Comparison of ENCODE assay signal across 9 mouse cellular contexts in genomic region chr6:124840241-124841167, GRCm38 (mm10). TPM values are rescaled to one million over a fixed set of nuclear protein-coding genes. Genes with fewer than 3 reads are reported as not detected.
DNase-seq lines count a peak whose midpoint lies in the region; ATAC-seq and TF ChIP-seq lines count a peak whose summit lies in the region.
"Had no signal": no experiment of that assay in that cellular context is flagged by ENCODE, and none has a peak within 500 bp of the region (broad histone marks: within the 10 kb centered on the region; RNA-seq: fewer than 3 reads in every experiment).

Gene Gnb3 (minus strand): TSS chr6:124840275.

- WGBS in forebrain, embryonic 10.5 days, result 27% methylated on average over 15 of the region's 15 CpGs
- 37% methylated on average over 15 of the region's 15 CpGs for WGBS in hindbrain, embryonic 16.5 days
- 43% methylated on average over 15 of the region's 15 CpGs for WGBS in neural tube, embryonic 15.5 days
- WGBS in kidney, adult 2 months, result 46% methylated on average over 15 of the region's 15 CpGs

- TF ChIP-seq CTCF in kidney, adult 2 months (conservative IDR thresholded peaks at IDR 0.05; ENCODE audit: insufficient read depth, insufficient read length, low read depth, low read length), result no peak

- H3K4me3 ChIP-seq in forebrain, embryonic 10.5 days, result peak within 1 kb of the TSS; percentile 16; the same call in 1 of the 2 replicates
- no peak within 1 kb of the TSS for H3K4me3 ChIP-seq in hindbrain, embryonic 16.5 days (ENCODE audit: low read length)
- H3K4me3 ChIP-seq in neural tube, embryonic 15.5 days (replicated peaks), result no peak within 1 kb of the TSS
- no peak within 1 kb of the TSS for H3K4me3 ChIP-seq in kidney, adult 2 months (ENCODE audit: insufficient read depth, low read depth, low read length)

- H3K9ac ChIP-seq in hindbrain, embryonic 16.5 days (ENCODE audit: low read depth, low read length), result peak within 1 kb of the TSS; percentile 35; the same call in 1 of the 2 replicates
- H3K9ac ChIP-seq in neural tube, embryonic 15.5 days (replicated peaks), result peak within 1 kb of the TSS; percentile 21

- H3K4me1 ChIP-seq in forebrain, embryonic 10.5 days, result peaks cover 33% of the 10 kb centered on the region
- peaks cover 7% of the 10 kb centered on the region; the same call in 1 of the 2 replicates for H3K4me1 ChIP-seq in hindbrain, embryonic 16.5 days (ENCODE audit: control insufficient read depth, insufficient read depth, low read depth, low read length)
- H3K4me1 ChIP-seq in neural tube, embryonic 15.5 days, result peaks cover 5% of the 10 kb centered on the region; the same call in 1 of the 2 replicates
- no peaks in the 10 kb centered on the region for H3K4me1 ChIP-seq in kidney, adult 2 months (ENCODE audit: control insufficient read depth, insufficient read depth, low read length)

- no peak within 1 kb of the TSS for H3K4me2 ChIP-seq in hindbrain, embryonic 16.5 days (ENCODE audit: low read length)
- no peak within 1 kb of the TSS for H3K4me2 ChIP-seq in neural tube, embryonic 15.5 days

- ATAC-seq in hindbrain, embryonic 16.5 days, result peak; percentile 45
- ATAC-seq in neural tube, embryonic 15.5 days (ENCODE audit: low FRiP score), result 0 out of 2 replicates have a peak, but pooled peaks have one; percentile 13
- no peak for ATAC-seq in inflammation-experienced regulatory T-cells, adult 6 months

- no peak for DNase-seq in heart, adult 8-10 months (ENCODE audit: low spot score)
- DNase-seq in heart, adult 11 months, result no peak
- no peak for DNase-seq in forebrain, embryonic 10.5 days (ENCODE audit: extremely low spot score, low spot score)
- DNase-seq in urinary bladder, postnatal 4 days (ENCODE audit: low spot score in 2 of 2), result no peak
- DNase-seq in kidney, adult 2 months, result no peak

- TF ChIP-seq POLR2A in kidney, adult 2 months (IDR thresholded peaks at IDR 0.05; ENCODE audit: low read depth, low read length), result no peak

- peaks cover 24% of the 10 kb centered on the region for H3K36me3 ChIP-seq in forebrain, embryonic 10.5 days (replicated peaks)
- peaks cover 10% of the 10 kb centered on the region; the same call in 1 of the 2 replicates for H3K36me3 ChIP-seq in hindbrain, embryonic 16.5 days (ENCODE audit: control insufficient read depth, insufficient read depth, low read length)
- H3K36me3 ChIP-seq in neural tube, embryonic 15.5 days, result peaks cover 19% of the 10 kb centered on the region
- no peaks in the 10 kb centered on the region for H3K36me3 ChIP-seq in kidney, adult 2 months (ENCODE audit: control insufficient read depth, insufficient read depth, low read length)

- H3K9me3 ChIP-seq in forebrain, embryonic 10.5 days, result no peaks in the 10 kb centered on the region
- H3K9me3 ChIP-seq in hindbrain, embryonic 16.5 days (ENCODE audit: control insufficient read depth, low read length), result no peaks in the 10 kb centered on the region
- H3K9me3 ChIP-seq in neural tube, embryonic 15.5 days (replicated peaks), result no peaks in the 10 kb centered on the region

- H3K27ac ChIP-seq in forebrain, embryonic 10.5 days, result peak within 1 kb of the TSS; percentile 45
- H3K27ac ChIP-seq in hindbrain, embryonic 16.5 days (ENCODE audit: low read depth, low read length), result no peak within 1 kb of the TSS
- H3K27ac ChIP-seq in neural tube, embryonic 15.5 days (replicated peaks), result no peak within 1 kb of the TSS
- no peak within 1 kb of the TSS for H3K27ac ChIP-seq in kidney, adult 2 months (ENCODE audit: insufficient read depth, low read depth, low read length)

- H3K27me3 ChIP-seq in forebrain, embryonic 10.5 days (ENCODE audit: poor library complexity, severe bottlenecking), result peaks cover 14% of the 10 kb centered on the region; the same call in 1 of the 2 replicates
- no peaks in the 10 kb centered on the region for H3K27me3 ChIP-seq in hindbrain, embryonic 16.5 days (replicated peaks; ENCODE audit: control insufficient read depth, insufficient read depth, low read length)
- no peaks in the 10 kb centered on the region for H3K27me3 ChIP-seq in neural tube, embryonic 15.5 days (replicated peaks)
- no peaks in the 10 kb centered on the region for H3K27me3 ChIP-seq in kidney, adult 2 months (replicated peaks; ENCODE audit: control insufficient read depth, insufficient read depth, low read length)

RNA-seq across cellular contexts. Expression of gene Gnb3, which starts in this region (rescaled TPM):
- 10 to 100 TPM; 11.6 to 18.4 (median 16.7) TPM for total RNA-seq in heart, adult 8-10 months (2022)
- 0.32 and 0.42 TPM in 2 replicates for polyA plus RNA-seq in forebrain, embryonic 10.5 days (2016; fragmentation: Nextera tagmentation; extraction: Ambion mirVana)
- polyA plus RNA-seq in hindbrain, embryonic 16.5 days (2015; fragmentation: Nextera tagmentation; extraction: Ambion mirVana), result 1.0 and 1.1 TPM in 2 replicates
- 0.69 and 0.70 TPM in 2 replicates for polyA plus RNA-seq in neural tube, embryonic 15.5 days (2015; fragmentation: Nextera tagmentation; extraction: Ambion mirVana)
- polyA plus RNA-seq in inflammation-experienced regulatory T-cells, adult 6 months (2017; shearing (Covaris generic)), result under 1 TPM in 2 of 3 experiments, not detected in 1; 0.44 to 0.48 TPM
- polyA plus RNA-seq in kidney, adult 2 months (2012; rRNA removed), result 0.16 and 0.41 TPM in 2 replicates
- total RNA-seq: layer of hippocampus, adult 18-20 months had no signal

Comparison
In these comparisons a context has a peak if more than half of its experiments do, and no peak if none do; other contexts are left out.
1. Peak in ATAC-seq and H3K9ac ChIP-seq in neural tube, embryonic 15.5 days; RNA of the gene not detected or under 1 TPM.